Mouse (Mus musculus): Measurements from ENCODE around the gene H2-DMb1. TPM values are rescaled to one million over a fixed set of nuclear protein-coding genes. Genes with fewer than 3 reads are reported as not detected.

H2-DMb1 gene
- total RNA-seq, 2 experiments from 2014 or later: 48.5 to 56.9 TPM

DNA sequence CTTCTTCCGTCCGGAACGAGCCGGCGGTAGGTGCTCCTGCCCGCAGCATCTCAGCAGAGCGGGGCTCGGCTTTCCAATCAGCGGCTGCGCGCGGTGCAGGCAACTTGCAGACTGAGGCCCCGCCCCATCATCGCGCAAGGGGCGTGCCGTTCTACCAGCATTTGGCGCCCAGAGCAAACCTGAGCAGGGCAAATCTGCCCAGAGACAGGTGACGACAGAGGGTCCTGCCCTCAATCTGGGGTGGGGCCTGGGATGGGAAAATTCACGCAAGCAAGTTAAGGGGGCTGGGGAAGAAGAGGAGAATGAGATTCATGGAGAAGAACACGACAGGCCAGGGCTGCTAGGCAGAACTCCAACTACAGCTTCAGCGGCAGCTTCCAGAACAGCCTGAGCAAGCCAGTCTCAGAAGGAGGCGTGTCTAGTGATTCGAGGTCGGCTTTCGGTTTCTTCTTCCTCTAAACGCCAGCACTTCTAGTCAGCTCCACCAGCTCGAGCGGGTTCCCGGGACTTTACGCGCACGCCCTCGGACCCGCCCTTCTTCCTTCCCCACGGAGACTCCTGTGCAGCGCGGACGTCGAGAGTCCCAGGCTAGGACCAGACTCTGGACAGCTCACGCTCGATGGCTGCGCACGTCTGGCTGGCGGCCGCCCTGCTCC lies 34.5 kb downstream of the H2-DMb1 start, which contains the start of the genes Tap1 and Psmb9:
Gene Tap1, plus strand, starts transcription at position 293 of the 656 bp plus-strand sequence.
Gene Psmb9, minus strand, starts transcription at position 504 of the 656 bp plus-strand sequence.
- ATAC-seq (replicated peaks; ENCODE audit: poor library complexity, severe bottlenecking): peak; percentile 83

DNA sequence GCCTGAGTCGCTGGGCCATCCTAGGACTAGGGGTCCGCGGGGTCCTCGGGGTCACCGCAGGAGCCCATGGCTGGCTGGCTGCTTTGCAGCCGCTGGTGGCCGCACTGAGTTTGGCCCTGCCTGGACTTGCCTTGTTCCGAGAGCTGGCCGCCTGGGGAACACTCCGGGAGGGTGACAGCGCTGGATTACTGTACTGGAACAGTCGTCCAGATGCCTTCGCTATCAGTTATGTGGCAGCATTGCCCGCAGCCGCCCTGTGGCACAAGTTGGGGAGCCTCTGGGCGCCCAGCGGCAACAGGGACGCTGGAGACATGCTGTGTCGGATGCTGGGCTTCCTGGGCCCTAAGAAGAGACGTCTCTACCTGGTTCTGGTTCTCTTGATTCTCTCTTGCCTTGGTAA lies 35.1 kb downstream of the H2-DMb1 start:
- no peak for ATAC-seq (replicated peaks; ENCODE audit: poor library complexity, severe bottlenecking)

DNA sequence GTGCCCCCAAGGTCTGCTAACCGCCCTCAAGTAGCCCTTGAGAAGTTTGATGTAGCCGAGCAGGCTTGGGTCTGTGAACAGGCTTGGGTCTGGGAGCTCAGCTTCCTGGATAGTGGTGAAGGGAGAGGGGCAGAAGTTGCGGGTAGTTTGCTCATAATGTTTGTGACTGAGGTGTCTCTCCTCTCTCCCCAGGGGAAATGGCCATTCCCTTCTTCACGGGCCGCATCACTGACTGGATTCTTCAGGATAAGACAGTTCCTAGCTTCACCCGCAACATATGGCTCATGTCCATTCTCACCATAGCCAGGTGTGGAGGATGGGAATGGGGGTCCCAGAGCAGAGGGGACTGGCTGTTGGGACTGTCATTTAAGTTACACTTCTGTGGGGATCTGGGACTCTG lies 36.1 kb downstream of the H2-DMb1 start:
- ATAC-seq (replicated peaks; ENCODE audit: poor library complexity, severe bottlenecking): no peak

DNA sequence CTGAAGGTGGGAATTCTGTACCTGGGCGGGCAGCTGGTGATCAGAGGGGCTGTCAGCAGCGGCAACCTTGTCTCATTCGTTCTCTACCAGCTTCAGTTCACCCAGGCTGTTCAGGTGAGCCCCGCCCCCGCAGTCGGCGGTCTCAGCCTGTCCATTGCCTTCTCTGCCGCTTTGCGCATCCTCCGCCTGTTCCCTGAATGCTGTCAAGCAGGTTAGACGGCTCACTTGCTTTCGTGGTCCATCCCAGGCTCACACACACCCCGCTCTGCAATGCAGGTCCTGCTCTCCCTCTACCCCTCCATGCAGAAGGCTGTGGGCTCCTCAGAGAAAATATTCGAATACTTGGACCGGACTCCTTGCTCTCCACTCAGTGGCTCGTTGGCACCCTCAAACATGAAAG lies 40.0 kb downstream of the H2-DMb1 start:
- ATAC-seq (replicated peaks; ENCODE audit: poor library complexity, severe bottlenecking): no peak

DNA sequence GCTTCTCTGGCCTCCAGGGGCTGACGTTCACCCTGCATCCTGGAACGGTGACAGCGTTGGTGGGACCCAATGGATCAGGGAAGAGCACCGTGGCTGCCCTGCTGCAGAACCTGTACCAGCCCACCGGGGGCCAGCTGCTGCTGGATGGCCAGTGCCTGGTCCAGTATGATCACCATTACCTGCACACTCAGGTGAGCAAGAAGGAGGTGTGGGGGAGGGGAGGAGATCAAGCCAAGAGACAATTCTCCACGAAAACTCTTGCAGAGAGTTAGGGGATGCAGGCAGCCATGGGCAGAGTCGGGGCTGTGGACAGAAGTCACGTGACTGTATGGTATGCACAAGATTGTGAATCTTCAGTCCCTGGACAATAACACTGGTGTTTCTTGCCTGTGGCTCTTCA lies 40.6 kb downstream of the H2-DMb1 start:
- ATAC-seq (replicated peaks; ENCODE audit: poor library complexity, severe bottlenecking): no peak

DNA sequence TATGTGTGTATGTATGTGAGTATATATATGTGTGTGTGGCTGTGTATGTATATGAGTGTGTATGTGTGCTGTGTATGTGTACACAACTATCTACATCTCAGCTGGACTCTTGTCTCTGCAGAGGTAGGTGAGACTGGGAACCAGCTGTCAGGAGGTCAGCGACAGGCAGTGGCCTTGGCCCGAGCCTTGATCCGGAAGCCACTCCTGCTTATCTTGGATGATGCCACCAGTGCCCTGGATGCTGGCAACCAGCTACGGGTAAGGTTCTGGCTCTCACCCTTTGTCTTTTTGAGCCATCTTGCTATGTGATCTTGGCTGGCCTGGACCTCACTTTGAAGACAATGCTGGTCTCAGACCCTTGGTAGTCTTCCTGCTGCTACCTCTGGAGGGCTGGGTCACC lies 41.9 kb downstream of the H2-DMb1 start:
- ATAC-seq (replicated peaks; ENCODE audit: poor library complexity, severe bottlenecking): no peak

DNA sequence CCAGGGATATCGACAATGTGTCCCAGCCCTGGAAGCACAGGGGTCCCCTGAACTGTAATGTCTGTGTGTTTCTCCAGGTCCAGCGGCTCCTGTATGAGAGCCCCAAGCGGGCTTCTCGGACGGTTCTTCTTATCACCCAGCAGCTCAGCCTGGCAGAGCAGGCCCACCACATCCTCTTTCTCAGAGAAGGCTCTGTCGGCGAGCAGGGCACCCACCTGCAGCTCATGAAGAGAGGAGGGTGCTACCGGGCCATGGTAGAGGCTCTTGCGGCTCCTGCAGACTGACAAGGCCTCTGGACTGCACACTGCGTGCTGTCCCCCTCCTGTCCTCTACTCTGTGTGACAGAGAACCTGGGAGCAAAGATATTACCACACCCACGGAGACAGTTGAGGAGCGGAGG lies 43.6 kb downstream of the H2-DMb1 start:
- ATAC-seq (replicated peaks; ENCODE audit: poor library complexity, severe bottlenecking): peak; percentile 62

DNA sequence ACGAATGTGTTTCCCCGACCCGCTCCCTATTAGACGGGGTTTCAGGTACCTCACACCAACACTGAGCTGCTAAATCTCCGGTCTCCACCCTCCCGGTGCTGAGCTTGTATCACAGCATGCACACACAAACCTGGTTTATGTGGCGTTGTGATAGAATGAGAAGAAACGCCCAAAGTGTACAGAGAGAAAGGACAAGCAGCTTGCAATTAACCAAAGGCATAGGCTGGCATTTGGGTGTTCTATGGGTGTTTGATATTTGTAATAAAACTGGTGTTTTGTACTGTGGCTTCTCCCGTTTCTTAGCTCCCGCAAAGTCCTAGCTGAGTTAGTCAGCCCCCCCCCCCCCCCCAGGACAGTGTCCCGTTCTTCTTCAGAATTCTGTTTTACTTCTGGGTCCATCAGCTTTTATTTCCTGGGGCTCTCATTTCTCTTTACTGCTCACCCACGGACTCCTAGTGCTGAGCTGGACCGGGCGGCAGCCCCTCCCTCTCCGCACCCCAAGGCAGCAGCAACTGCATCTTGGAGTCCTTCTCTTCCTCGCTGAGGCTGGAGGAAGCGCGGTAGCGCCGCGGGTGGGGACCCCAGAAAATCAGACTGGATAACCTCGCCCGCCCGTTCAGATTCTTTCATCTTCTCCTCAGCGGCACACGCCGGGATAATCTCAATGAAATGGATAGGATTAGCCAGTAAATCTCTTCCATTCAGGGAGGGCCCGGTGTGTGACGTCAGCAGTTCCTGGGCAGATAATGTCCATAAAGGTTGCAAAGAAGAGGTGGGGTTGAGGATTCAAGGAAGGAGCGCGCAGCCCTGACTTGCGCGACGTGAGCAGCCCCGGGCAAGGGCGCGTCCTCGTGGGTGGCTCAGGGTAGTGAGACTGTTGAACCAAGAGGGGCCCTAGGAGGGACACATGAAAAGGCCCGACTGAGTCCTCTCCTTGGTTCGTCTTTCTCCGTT lies 44.3 kb downstream of the H2-DMb1 start, which contains the start of gene Psmb8:
Gene Psmb8, plus strand, starts transcription at position 781 of the 954 bp plus-strand sequence.
- ATAC-seq (replicated peaks; ENCODE audit: poor library complexity, severe bottlenecking): peak; percentile 77

DNA sequence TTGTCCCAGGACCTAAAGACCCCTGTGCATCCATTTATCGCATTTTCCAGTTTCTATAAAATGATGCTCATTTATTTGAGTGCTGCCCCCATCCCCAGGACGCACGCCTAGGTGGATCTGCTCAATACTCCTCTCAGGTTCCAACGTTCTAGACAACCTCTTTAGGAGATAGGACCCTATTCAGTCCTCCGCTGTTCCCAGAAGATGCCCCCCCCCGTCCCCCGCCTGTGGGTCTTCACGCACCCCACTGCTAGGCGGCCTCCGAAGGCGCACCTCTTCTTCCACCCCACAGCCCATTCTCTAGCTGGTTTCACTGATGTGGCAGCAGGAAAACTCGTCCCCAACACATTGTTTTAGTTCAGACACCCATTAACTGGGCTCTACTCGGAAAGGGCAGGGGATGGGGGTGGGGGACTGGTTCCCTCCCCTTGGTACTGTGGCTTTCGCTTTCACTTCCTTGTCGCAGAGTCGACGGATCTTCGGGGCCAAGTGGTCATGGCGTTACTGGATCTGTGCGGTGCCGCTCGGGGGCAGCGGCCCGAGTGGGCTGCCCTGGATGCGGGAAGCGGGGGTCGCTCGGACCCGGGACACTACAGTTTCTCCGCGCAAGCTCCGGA lies 45.1 kb downstream of the H2-DMb1 start:
- ATAC-seq (replicated peaks; ENCODE audit: poor library complexity, severe bottlenecking): peak; percentile 67

DNA sequence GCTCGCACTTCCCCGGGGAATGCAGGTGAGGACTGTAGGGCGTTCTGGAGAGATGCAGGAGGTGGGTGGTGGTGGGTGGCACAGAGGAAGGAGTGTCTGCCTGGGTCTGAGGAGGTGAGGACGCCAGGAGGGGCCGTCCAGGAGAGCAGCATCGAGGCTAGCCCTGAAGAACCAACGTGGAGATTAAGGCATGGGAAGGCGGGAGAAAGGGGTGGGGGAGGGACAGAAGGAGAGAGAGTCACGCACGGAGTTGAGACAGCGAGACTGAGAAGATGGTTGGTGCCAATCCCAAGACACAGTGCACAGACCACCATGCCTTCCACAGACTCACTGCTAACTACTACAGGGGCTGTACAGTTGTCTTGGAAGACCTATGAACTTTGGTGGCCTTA lies 45.6 kb downstream of the H2-DMb1 start:
- 0 out of 2 replicates have a peak, but pooled peaks have one; percentile 5 for ATAC-seq (replicated peaks; ENCODE audit: poor library complexity, severe bottlenecking)

DNA sequence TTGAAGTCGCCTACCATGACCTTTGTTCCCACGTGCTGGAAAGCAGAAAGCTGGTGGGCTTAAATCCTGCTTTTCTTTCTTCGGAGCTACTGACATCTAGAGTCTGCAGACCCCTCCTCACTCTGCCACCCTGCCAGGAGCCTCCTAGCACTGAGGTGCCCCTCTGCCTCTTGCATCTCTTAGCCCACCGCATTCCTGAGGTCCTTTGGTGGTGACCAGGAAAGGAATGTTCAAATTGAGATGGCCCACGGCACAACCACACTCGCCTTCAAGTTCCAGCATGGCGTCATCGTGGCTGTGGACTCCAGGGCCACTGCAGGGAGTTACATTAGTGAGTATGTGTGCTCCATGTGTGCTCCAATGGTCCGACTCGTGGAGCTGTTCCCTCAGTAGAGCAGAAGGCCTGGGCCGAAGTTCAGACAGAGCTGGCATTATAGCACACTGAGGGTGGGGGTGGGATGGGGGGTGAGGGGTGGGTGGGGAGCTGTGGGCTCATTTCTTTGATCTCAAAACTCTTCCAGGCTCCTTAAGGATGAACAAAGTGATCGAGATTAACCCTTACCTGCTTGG lies 46.3 kb downstream of the H2-DMb1 start:
- ATAC-seq (replicated peaks; ENCODE audit: poor library complexity, severe bottlenecking): no peak

DNA sequence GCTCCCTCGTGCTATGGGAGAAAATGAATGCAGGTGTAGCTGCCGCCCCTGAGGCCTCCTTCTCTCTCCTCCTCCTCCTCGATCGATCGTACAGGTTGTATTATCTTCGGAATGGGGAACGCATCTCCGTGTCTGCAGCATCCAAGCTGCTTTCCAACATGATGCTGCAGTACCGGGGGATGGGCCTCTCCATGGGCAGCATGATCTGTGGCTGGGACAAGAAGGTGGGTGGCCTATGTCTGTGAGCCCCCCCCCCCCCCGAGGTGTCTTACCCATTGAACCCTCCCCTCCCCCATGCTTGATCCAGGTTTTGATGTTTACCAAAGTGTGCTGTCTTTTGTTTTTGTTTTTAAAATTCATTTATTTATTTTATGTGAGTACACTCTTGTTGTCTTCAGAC lies 47.2 kb downstream of the H2-DMb1 start:
- no peak for ATAC-seq (replicated peaks; ENCODE audit: poor library complexity, severe bottlenecking)

DNA sequence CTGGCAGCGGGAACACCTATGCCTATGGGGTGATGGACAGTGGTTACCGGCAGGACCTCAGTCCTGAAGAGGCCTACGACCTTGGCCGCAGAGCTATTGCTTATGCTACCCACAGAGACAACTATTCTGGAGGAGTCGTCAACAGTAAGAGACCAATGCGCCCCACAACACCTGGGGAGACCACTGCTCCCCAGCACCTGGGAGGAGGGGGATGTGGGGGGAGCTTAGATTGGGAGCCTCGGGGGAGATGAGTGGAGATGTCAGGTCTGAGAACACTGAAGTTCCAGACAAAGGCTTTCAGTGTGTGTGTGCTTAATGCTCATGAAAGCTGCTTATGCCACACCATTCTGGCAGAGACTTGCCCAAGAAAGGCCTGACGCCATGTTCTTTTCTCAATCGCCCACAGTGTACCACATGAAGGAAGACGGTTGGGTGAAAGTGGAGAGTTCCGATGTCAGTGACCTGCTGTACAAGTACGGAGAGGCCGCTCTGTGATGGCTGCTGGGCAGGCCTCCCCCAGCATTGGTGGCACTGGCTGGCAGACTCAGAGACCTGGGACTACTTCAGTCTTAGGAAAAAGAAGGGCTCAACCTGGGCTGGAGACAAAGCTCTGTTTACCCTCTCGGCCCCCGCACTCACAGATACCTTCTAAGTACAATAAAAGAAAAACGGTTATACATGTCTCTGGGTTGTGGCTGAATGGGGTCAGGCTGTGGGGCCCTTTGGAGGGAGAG lies 48.1 kb downstream of the H2-DMb1 start:
- no peak for ATAC-seq (replicated peaks; ENCODE audit: poor library complexity, severe bottlenecking)

DNA sequence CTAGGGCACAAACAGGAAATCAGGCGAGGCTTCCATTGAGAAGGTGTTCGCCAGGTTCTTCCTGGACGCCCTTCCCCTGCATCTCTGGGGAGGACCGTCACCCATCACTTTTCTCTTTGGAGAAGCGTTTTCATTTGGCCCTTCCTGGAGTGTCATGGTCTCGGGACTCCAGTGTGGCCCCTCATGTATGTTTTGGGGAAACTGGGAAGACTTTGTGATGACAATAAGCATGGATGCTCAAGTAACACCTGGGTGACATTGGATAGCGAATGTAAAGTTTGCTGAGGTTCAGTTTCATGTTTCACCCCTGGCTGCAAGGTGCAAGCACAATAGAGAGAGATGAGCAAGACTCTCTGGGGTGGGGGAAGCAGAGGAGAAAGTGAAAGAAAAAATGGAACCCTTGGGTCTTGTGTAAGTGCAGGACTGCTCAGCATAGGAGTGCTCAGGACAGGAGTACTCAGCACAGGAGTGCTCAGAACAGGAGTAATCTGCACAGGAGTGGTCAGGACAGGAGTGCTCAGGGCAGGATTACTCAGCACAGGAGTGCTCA lies 48.7 kb downstream of the H2-DMb1 start:
- no peak for ATAC-seq (replicated peaks; ENCODE audit: poor library complexity, severe bottlenecking)

DNA sequence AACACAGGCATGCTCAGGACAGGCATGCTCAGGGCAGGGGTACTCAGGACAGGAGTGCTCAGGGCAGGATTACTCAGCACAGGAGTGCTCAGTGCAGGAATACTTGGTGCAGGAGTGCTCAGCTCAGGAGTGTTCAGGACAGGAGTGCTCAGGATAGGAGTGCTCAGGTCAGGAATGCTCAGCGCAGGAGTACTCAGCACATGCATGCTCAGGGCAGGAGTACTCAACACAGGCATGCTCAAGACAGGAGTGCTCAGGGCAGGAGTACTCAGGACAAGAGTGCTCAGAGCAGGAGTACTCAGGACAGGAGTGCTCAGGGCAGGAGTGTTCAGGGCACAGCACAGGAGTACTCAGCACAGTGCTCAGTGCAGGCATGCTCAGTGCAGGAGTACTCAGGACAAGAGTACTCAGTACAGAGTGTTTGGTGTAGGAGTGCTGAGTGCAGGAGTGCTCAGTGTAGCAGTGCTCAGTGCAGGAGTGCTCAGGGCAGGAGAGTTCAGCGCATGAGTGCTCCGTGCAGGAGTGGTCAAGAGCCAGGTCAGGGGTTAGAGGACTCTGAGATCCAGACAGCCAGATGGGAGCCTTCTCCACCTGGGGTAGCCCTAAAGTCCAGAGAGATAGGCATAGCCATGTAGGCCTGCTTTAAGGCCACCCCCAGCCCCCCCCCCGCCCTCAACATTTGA lies 50.0 kb downstream of the H2-DMb1 start:
- no peak for ATAC-seq (replicated peaks; ENCODE audit: poor library complexity, severe bottlenecking)

DNA sequence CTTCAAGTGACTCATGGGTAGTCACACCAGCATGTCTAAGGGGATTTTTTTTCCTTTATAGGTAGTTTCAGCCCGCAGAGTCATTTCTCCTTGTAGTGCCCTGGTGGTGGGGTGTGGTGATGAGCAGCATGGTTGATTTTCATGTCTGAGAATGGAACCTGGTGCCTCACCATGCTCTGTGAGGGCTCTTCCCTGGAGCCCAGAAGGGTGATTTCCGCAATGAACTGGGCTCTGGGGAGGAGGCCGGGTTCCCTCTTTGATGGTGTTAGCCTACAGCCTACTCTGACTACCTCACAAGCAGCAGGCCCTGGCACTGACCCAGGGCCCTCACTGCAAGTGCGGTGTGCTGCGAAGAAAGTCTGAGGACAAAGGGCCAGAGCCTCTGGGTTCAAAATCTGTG lies 50.6 kb downstream of the H2-DMb1 start, which contains the start of gene Tap2:
Gene Tap2, plus strand, starts transcription at position 84 of the 400 bp plus-strand sequence.
- ATAC-seq (replicated peaks; ENCODE audit: poor library complexity, severe bottlenecking): no peak

DNA sequence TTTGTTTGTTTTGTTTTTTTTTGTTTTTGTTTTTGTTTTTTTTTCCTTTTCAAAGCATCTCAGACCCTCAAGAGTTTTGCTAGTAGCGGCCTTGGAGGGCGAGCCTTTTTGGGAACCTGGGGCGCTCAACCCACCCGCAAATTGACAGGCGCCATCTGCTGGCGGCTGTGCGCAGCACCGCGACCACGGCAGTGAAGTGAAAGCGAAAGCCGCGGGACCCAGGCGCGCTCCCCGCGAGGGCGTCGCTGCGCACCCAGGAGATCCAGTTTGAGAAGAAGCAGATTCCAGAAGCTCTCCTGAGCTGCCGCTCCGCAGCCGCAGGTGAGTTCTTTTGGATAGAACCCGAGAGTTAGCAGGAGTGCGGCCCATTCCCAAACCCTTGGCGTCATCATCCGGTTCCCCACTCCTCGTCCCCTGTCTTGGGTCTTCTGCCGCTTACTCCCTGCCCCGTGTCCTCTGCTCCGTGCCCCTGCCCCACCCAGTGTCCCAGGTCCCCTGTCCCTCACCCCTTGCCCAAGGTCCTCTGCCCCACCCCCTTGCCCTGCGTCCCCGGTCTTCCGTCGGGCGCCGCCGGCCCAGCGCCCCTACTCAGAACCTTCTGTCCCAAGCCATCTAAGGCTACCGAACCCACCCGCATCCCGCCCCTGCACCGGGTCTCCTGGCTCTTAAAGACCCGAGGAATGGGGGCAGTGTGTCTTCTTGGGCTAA lies 51.6 kb downstream of the H2-DMb1 start:
- peak; percentile 60 for ATAC-seq (replicated peaks; ENCODE audit: poor library complexity, severe bottlenecking)

DNA sequence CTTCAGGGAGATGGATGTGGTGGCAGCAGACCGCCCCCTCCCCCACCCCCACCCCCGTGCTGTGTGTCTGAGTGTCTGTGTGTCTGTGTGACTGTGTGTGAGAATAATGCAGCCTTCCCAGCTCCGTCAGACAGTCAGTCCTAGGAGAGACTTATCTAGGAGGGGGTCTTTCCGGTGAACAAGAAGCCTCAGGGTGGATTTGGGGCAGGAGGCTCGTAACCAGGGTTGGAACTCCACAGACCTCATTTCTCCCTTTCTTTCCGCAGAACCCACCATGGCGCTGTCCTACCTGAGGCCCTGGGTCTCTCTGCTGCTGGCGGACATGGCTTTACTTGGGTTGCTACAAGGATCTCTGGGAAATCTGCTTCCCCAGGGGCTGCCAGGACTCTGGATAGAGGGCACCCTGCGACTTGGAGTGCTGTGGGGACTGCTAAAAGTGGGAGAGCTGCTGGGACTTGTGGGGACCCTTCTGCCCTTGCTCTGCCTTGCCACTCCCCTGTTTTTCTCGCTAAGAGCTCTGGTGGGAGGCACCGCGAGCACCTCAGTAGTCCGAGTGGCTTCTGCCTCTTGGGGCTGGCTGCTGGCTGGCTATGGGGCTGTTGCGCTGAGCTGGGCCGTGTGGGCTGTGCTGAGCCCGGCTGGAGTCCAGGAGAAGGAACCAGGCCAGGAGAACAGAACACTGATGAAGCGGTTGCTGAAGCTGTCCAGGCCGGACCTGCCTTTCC lies 52.3 kb downstream of the H2-DMb1 start:
- ATAC-seq (replicated peaks; ENCODE audit: poor library complexity, severe bottlenecking): no peak

Data from granulocyte monocyte progenitor cell, adult 5-6 weeks (primary cell).